Mouse (Mus musculus): ENCODE results near the gene Gstp1. TPM values are rescaled to one million over a fixed set of nuclear protein-coding genes. Genes with fewer than 3 reads are reported as not detected.
"Not testable (repeated sequence)": the region's sequence is repeated elsewhere in the genome, so short reads cannot be mapped to it uniquely, and the experiment has no call there.

Gstp1 gene
- polyA plus RNA-seq, 1 experiment from 2014 or later, result 752 TPM

- 72% methylated on average over 6 of the region's 6 CpGs for WGBS (ENCODE audit: insufficient replicate concordance)
- no peak overlapping the region for H3K4me3 ChIP-seq (replicated peaks)
These were observed 35.1 kb upstream of the Gstp1 start for GRCm38 (mm10) chr19:4072706-4073424.

GRCm38 (mm10) chr19:4071406-4071805 is 33.6 kb upstream of the Gstp1 start:
- H3K36me3 ChIP-seq (replicated peaks), result no peaks in the 10 kb centered on the region
- peak overlapping the region; percentile 71 for H3K27ac ChIP-seq (replicated peaks)
- H3K4me3 ChIP-seq (replicated peaks), result no peak overlapping the region
- H3K9ac ChIP-seq, result no peak overlapping the region
- H3K9me3 ChIP-seq (replicated peaks), result no peaks in the 10 kb centered on the region
- 81% methylated on average over 6 of the region's 6 CpGs for WGBS (ENCODE audit: insufficient replicate concordance)
- no peak for ATAC-seq (ENCODE audit: insufficient read depth)
- no peak overlapping the region for H3K4me2 ChIP-seq
- no peaks in the 10 kb centered on the region for H3K27me3 ChIP-seq
- peaks cover 21% of the 10 kb centered on the region for H3K4me1 ChIP-seq (replicated peaks)

More at GRCm38 (mm10) chr19:4072706-4073424, 35.1 kb upstream of the Gstp1 start:
- Histone ChIP-seq H3K36me3 (replicated peaks) (no peaks in the 10 kb centered on the region), H3K27ac (replicated peaks) (no peak overlapping the region), H3K9me3 (replicated peaks) (no peaks in the 10 kb centered on the region), H3K9ac (no peak overlapping the region), H3K4me1 (replicated peaks) (peaks cover 20% of the 10 kb centered on the region), H3K27me3 (no peaks in the 10 kb centered on the region), H3K4me2 (no peak overlapping the region)
- no peak for ATAC-seq (ENCODE audit: insufficient read depth)

GRCm38 (mm10) chr19:4070756-4071155 is 33.0 kb upstream of the Gstp1 start:
- Histone ChIP-seq H3K4me2 (peak overlapping the region; percentile 18; the same call in 1 of the 2 replicates), H3K27ac (replicated peaks) (peak overlapping the region; percentile 71), H3K36me3 (replicated peaks) (no peaks in the 10 kb centered on the region), H3K9ac (no peak overlapping the region), H3K27me3 (no peaks in the 10 kb centered on the region), H3K9me3 (replicated peaks) (no peaks in the 10 kb centered on the region), H3K4me1 (replicated peaks) (peaks cover 23% of the 10 kb centered on the region), H3K4me3 (replicated peaks) (no peak overlapping the region)
- ATAC-seq (ENCODE audit: insufficient read depth), result no peak
- WGBS (ENCODE audit: insufficient replicate concordance), result 35% methylated on average over 8 of the region's 8 CpGs

GRCm38 (mm10) chr19:4070311-4070710 is 32.5 kb upstream of the Gstp1 start:
- whole genome bisulfite sequencing (ENCODE audit: insufficient replicate concordance), result 60% methylated on average over 15 of the region's 15 CpGs
- Histone ChIP-seq H3K9me3 (replicated peaks) (no peaks in the 10 kb centered on the region), H3K4me1 (replicated peaks) (peaks cover 23% of the 10 kb centered on the region), H3K27ac (replicated peaks) (peak overlapping the region; percentile 71), H3K4me2 (peak overlapping the region; percentile 18; the same call in 1 of the 2 replicates), H3K36me3 (replicated peaks) (no peaks in the 10 kb centered on the region), H3K9ac (no peak overlapping the region), H3K27me3 (no peaks in the 10 kb centered on the region), H3K4me3 (replicated peaks) (no peak overlapping the region)
- ATAC-seq (ENCODE audit: insufficient read depth), result 0 out of 2 replicates have a peak, but pooled peaks have one; percentile 23

- ATAC-seq (ENCODE audit: insufficient read depth), result peak; percentile 53
- 61% methylated on average over 15 of the region's 15 CpGs for WGBS (ENCODE audit: insufficient replicate concordance)
- Histone ChIP-seq H3K9me3 (replicated peaks) (no peaks in the 10 kb centered on the region), H3K27ac (replicated peaks) (peak overlapping the region; percentile 76), H3K27me3 (no peaks in the 10 kb centered on the region), H3K4me2 (no peak overlapping the region; the same call in 1 of the 2 replicates), H3K4me1 (replicated peaks) (peaks cover 24% of the 10 kb centered on the region), H3K36me3 (replicated peaks) (no peaks in the 10 kb centered on the region), H3K9ac (no peak overlapping the region), H3K4me3 (replicated peaks) (no peak overlapping the region)
These were observed 31.1 kb upstream of the Gstp1 start for GRCm38 (mm10) chr19:4068717-4069410.

GRCm38 (mm10) chr19:4068242-4068641 is 30.5 kb upstream of the Gstp1 start:
- peak; percentile 33; the same call in 1 of the 2 replicates for ATAC-seq (ENCODE audit: insufficient read depth)
- not testable (repeated sequence) for H3K9ac ChIP-seq; H3K36me3 ChIP-seq (replicated peaks)

GRCm38 (mm10) chr19:4066877-4067276 is 29.1 kb upstream of the Gstp1 start:
- Histone ChIP-seq H3K27ac (replicated peaks) (no peak overlapping the region), H3K4me3 (replicated peaks) (no peak overlapping the region), H3K36me3 (replicated peaks) (no peaks in the 10 kb centered on the region), H3K27me3 (no peaks in the 10 kb centered on the region), H3K9ac (no peak overlapping the region), H3K9me3 (replicated peaks) (no peaks in the 10 kb centered on the region), H3K4me1 (replicated peaks) (peaks cover 24% of the 10 kb centered on the region), H3K4me2 (no peak overlapping the region)
- ATAC-seq (ENCODE audit: insufficient read depth), result 0 out of 2 replicates have a peak, but pooled peaks have one; percentile 11

More at GRCm38 (mm10) chr19:4068242-4068641, 30.5 kb upstream of the Gstp1 start:
- not testable (repeated sequence) for H3K9me3 ChIP-seq (replicated peaks); H3K27me3 ChIP-seq; H3K4me2 ChIP-seq; H3K4me3 ChIP-seq (replicated peaks)
- H3K27ac ChIP-seq (replicated peaks), result peak overlapping the region; percentile 76
- 72% methylated on average over 2 of the region's 2 CpGs for WGBS (ENCODE audit: insufficient replicate concordance)
- peaks cover 24% of the 10 kb centered on the region for H3K4me1 ChIP-seq (replicated peaks)

GRCm38 (mm10) chr19:4066280-4066679 is 28.5 kb upstream of the Gstp1 start:
- Histone ChIP-seq H3K27ac (replicated peaks) (peak overlapping the region; percentile 66; the same call in 1 of the 2 replicates), H3K9me3 (replicated peaks) (no peaks in the 10 kb centered on the region), H3K9ac (no peak overlapping the region), H3K36me3 (replicated peaks) (no peaks in the 10 kb centered on the region), H3K4me3 (replicated peaks) (no peak overlapping the region), H3K27me3 (no peaks in the 10 kb centered on the region), H3K4me2 (no peak overlapping the region), H3K4me1 (replicated peaks) (peaks cover 19% of the 10 kb centered on the region)
- no peak for ATAC-seq (ENCODE audit: insufficient read depth)
- 57% methylated on average over 6 of the region's 6 CpGs for WGBS (ENCODE audit: insufficient replicate concordance)

GRCm38 (mm10) chr19:4064501-4064900 is 26.7 kb upstream of the Gstp1 start:
- H3K4me2 ChIP-seq, H3K9ac ChIP-seq: not testable (repeated sequence)
- WGBS (ENCODE audit: insufficient replicate concordance), result 13% methylated on average over 6 of the region's 11 CpGs

GRCm38 (mm10) chr19:4063357-4063756 is 25.6 kb upstream of the Gstp1 start:
- H3K4me3 ChIP-seq (replicated peaks); H3K27me3 ChIP-seq; H3K4me2 ChIP-seq; H3K9me3 ChIP-seq (replicated peaks); ATAC-seq (ENCODE audit: insufficient read depth); H3K9ac ChIP-seq; H3K36me3 ChIP-seq (replicated peaks): not testable (repeated sequence)
- peaks cover 38% of the 10 kb centered on the region for H3K4me1 ChIP-seq (replicated peaks)
- 0 out of 2 replicates have a peak overlapping the region, but pooled peaks have one; percentile 33 for H3K27ac ChIP-seq (replicated peaks)
- 27% methylated on average over 4 of the region's 4 CpGs for WGBS (ENCODE audit: insufficient replicate concordance)

More at GRCm38 (mm10) chr19:4064501-4064900, 26.7 kb upstream of the Gstp1 start:
- not testable (repeated sequence) for H3K27ac ChIP-seq (replicated peaks); H3K4me3 ChIP-seq (replicated peaks); ATAC-seq (ENCODE audit: insufficient read depth); H3K27me3 ChIP-seq; H3K9me3 ChIP-seq (replicated peaks); H3K36me3 ChIP-seq (replicated peaks)
- H3K4me1 ChIP-seq (replicated peaks), result peaks cover 27% of the 10 kb centered on the region

- no peaks in the 10 kb centered on the region for H3K9me3 ChIP-seq (replicated peaks)
- H3K27ac ChIP-seq (replicated peaks), result peak overlapping the region; percentile 62
- no peak for ATAC-seq (ENCODE audit: insufficient read depth)
- H3K36me3 ChIP-seq (replicated peaks), result no peaks in the 10 kb centered on the region
- no peaks in the 10 kb centered on the region for H3K27me3 ChIP-seq
- peaks cover 54% of the 10 kb centered on the region for H3K4me1 ChIP-seq (replicated peaks)
- WGBS (ENCODE audit: insufficient replicate concordance), result 65% methylated on average over 6 of the region's 6 CpGs
- H3K4me3 ChIP-seq (replicated peaks), result no peak overlapping the region
- H3K9ac ChIP-seq, result no peak overlapping the region
- H3K4me2 ChIP-seq, result no peak overlapping the region
These were observed 23.2 kb upstream of the Gstp1 start for GRCm38 (mm10) chr19:4060899-4061465.

Data from liver, embryonic 15.5 days (tissue).